Mouse (Mus musculus): ENCODE results near the gene Zranb3.

Zranb3 gene

DNA sequence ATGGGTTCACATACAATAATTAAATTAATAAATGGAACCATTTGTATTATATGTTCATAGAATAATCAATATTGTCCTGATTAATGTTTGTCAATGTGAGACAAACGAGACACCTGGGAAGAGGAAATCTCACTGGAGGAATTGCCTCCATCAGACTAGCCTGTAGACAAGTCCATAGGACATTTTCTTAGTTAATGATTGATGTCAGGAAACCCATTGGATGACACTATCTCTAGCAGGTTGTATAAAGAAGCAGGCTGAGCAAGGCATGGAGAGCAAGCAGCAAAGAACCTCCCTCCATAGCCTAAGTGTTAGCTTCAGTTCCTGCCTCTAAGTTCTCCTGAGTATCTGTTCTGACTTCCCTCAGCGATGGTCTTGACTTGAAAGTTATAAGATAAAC, 169.4 kb downstream of the Zranb3 start:
- DNase-seq = no peak

DNA sequence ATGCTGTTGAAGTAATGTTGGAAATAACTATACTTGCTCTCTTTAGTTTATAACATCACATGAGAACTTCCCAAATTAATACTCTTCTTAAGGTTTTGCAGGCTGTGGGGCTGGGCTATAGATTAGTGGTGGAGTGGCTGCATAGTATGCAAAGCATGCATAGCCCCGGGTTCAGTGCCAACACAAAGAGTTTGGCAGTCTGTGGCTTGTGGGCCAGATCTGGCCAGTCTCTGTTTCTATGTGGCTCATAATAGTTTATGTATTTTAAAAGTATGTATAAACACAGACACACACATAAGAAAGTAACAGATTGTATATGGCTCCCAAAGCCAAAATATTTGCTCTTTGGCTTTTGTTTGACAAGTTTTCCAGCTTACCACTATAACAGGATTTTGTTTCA, 187.0 kb downstream of the Zranb3 start:
- DNase-seq = no peak

DNA sequence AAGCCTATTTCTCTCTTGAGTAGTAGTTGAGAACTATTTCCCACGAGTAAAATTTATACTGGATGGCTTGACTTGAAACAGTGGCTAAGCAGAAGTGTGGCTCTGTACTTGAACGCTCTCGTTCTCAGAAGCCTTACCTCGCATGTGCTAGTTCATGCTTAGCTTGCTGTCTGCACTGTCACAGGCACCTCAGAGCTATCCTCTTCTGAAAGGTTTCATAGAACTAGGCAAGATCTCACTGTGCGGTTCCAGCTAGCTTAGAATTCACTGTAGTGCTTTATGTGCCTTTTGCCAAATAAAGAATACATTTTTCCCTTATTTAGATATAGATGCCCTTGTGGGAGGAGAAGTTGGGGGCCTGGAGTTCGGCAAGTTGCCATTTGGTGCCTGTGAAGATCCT, 187.5 kb downstream of the Zranb3 start:
- DNase-seq = no peak

- DNase-seq = no peak
Observed at GRCm38 (mm10) chr1:127913116-127913515, 189.7 kb downstream of the Zranb3 start.

- peak; percentile 36 for DNase-seq
Observed at GRCm38 (mm10) chr1:127904774-127905385, 198.0 kb downstream of the Zranb3 start.

Data from kidney, postnatal 14 days (tissue).